Mouse (Mus musculus) thymus, adult 2 months (tissue): ENCODE data around the gene Ntn1.

ENCODE experiments used
- CTCF ChIP-seq: fragments of 200-500 bp; IDR thresholded peaks from 2 replicates; pipeline ENCODE4 v1.5.1; 2012; ENCODE audit warnings: mild to moderate bottlenecking, control low read depth, low read length, moderate library complexity, borderline replicate concordance; ENCODE audit not compliant: control insufficient read depth, poor library complexity, insufficient read depth; ENCODE audit errors: extremely low read depth
- POLR2A ChIP-seq: fragments of 200-500 bp; IDR thresholded peaks from 2 replicates; pipeline ENCODE4 v1.6.1; 2012; ENCODE audit warnings: mild to moderate bottlenecking, low read length, control low read depth, moderate library complexity; ENCODE audit not compliant: control insufficient read depth, poor library complexity, insufficient read depth; ENCODE audit errors: extremely low read depth

GRCm38 (mm10) chr11:68264276-68264675, 136.3 kb downstream of the Ntn1 start:
- TF ChIP-seq CTCF: no peak
- TF ChIP-seq POLR2A: no peak
